Mouse (Mus musculus): ENCODE data around the gene Pom121. TPM values are rescaled to one million over a fixed set of nuclear protein-coding genes. Genes with fewer than 3 reads are reported as not detected.

The Pom121 gene
- total RNA-seq (2021), result 10 to 100 TPM; 22.2 to 23.3 TPM
- long read RNA-seq, experiment 1, partial matches to known transcripts, result 10 of 10 reads
- long read RNA-seq, experiment 1, other reads (novel, unspliced or antisense), result 0 of 10 reads
- long read RNA-seq, experiment 2, partial matches to known transcripts, result 0 of 7 reads
- long read RNA-seq, experiment 2, other reads (novel, unspliced or antisense), result 7 of 7 reads

GRCm38 (mm10) chr5:135394004-135394823 is at the start of gene Pom121:
Pom121 (minus strand) TSS chr5:135394546.
- peak; percentile 77 to 83 for DNase-seq (ENCODE audit: low spot score in 2 of 2)

- DNase-seq (ENCODE audit: low spot score in 2 of 2), result no peak
These were observed 48.1 kb upstream of the Pom121 start for GRCm38 (mm10) chr5:135442430-135442829.

- no peak for DNase-seq (ENCODE audit: low spot score in 2 of 2)
These were observed 40.7 kb upstream of the Pom121 start for GRCm38 (mm10) chr5:135435039-135435438.

- DNase-seq (ENCODE audit: low spot score in 2 of 2), result no peak
These were observed 39.5 kb upstream of the Pom121 start for GRCm38 (mm10) chr5:135433861-135434260.

- no peak for DNase-seq (ENCODE audit: low spot score in 2 of 2)
These were observed 36.8 kb upstream of the Pom121 start for GRCm38 (mm10) chr5:135431111-135431510.

GRCm38 (mm10) chr5:135428786-135429185 is 34.4 kb upstream of the Pom121 start:
- DNase-seq (ENCODE audit: low spot score in 2 of 2), result no peak

- peak in 1 of 2 experiments; percentile 24 for DNase-seq (ENCODE audit: low spot score in 2 of 2)
These were observed 15.9 kb upstream of the Pom121 start for GRCm38 (mm10) chr5:135410266-135410665.

- no peak for DNase-seq (ENCODE audit: low spot score in 2 of 2)
These were observed 13.8 kb upstream of the Pom121 start for GRCm38 (mm10) chr5:135408114-135408513.

- DNase-seq (ENCODE audit: low spot score in 2 of 2), result no peak
These were observed 11.1 kb upstream of the Pom121 start for GRCm38 (mm10) chr5:135405437-135405836.

GRCm38 (mm10) chr5:135404623-135405022 is 10.3 kb upstream of the Pom121 start:
- no peak for DNase-seq (ENCODE audit: low spot score in 2 of 2)

GRCm38 (mm10) chr5:135400244-135400643 is 5.9 kb upstream of the Pom121 start:
- DNase-seq (ENCODE audit: low spot score in 2 of 2), result peak; percentile 82 to 88

GRCm38 (mm10) chr5:135399382-135399781 is 5.0 kb upstream of the Pom121 start:
- no peak for DNase-seq (ENCODE audit: low spot score in 2 of 2)

- no peak for DNase-seq (ENCODE audit: low spot score in 2 of 2)
These were observed 1.5 kb upstream of the Pom121 start for GRCm38 (mm10) chr5:135395826-135396225.

- DNase-seq (ENCODE audit: low spot score in 2 of 2), result no peak
These were observed 10.6 kb downstream of the Pom121 start for GRCm38 (mm10) chr5:135383771-135384170.

- DNase-seq (ENCODE audit: low spot score in 2 of 2), result no peak
These were observed 11.6 kb downstream of the Pom121 start for GRCm38 (mm10) chr5:135382746-135383145.

GRCm38 (mm10) chr5:135381356-135381925 is 12.9 kb downstream of the Pom121 start:
- DNase-seq (ENCODE audit: low spot score in 2 of 2), result no peak

GRCm38 (mm10) chr5:135380681-135381080 is 13.7 kb downstream of the Pom121 start:
- DNase-seq (ENCODE audit: low spot score in 2 of 2), result no peak

- no peak for DNase-seq (ENCODE audit: low spot score in 2 of 2)
These were observed 18.0 kb downstream of the Pom121 start for GRCm38 (mm10) chr5:135376341-135376740.

- no peak for DNase-seq (ENCODE audit: low spot score in 2 of 2)
These were observed 19.2 kb downstream of the Pom121 start for GRCm38 (mm10) chr5:135375167-135375566.

GRCm38 (mm10) chr5:135373601-135374000 is 20.7 kb downstream of the Pom121 start:
- DNase-seq (ENCODE audit: low spot score in 2 of 2), result no peak

- DNase-seq (ENCODE audit: low spot score in 2 of 2), result no peak
These were observed 23.2 kb downstream of the Pom121 start for GRCm38 (mm10) chr5:135371195-135371594.
